8 mouse cellular contexts compared by ENCODE assay signal in the genomic region with DNA sequence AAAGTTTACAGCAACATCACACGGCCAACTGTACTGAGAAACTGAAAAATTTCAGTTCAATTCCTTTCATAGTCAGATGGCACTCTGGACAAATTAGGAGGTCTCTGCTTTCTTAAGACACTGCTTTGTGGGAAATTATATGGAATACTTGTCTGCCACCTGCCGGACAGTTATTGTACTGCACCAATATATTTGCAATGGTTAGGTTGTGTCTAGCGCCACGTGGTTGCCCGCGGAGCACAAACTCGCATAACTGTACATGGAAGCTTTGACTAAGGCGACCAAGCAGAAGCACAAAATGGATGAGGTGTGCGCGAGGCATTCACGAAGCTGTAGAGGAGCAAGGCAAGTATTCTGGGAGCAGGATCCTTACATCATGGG. TPM values are rescaled to one million over a fixed set of nuclear protein-coding genes. Genes with fewer than 3 reads are reported as not detected.
DNase-seq lines count a peak whose midpoint lies in the region; ATAC-seq and TF ChIP-seq lines count a peak whose summit lies in the region.

No protein-coding gene starts in this region.

- peak overlapping the region; percentile 74; the same call in 1 of the 2 replicates for H3K27ac ChIP-seq in embryonic facial prominence, embryonic 13.5 days
- H3K27ac ChIP-seq in limb, embryonic 10.5 days, result peak overlapping the region; percentile 89
- no peak overlapping the region; the same call in 1 of the 2 replicates for H3K27ac ChIP-seq in midbrain, embryonic 13.5 days
- H3K27ac ChIP-seq in small intestine, adult 2 months (ENCODE audit: insufficient read depth, low read depth, low read length), result no peak overlapping the region

- no peaks in the 10 kb centered on the region for H3K9me3 ChIP-seq in embryonic facial prominence, embryonic 13.5 days
- no peaks in the 10 kb centered on the region; the same call in 1 of the 2 replicates for H3K9me3 ChIP-seq in limb, embryonic 10.5 days (replicated peaks)
- H3K9me3 ChIP-seq in midbrain, embryonic 13.5 days, result no peaks in the 10 kb centered on the region; the same call in 1 of the 2 replicates

- H3K4me2 ChIP-seq in embryonic facial prominence, embryonic 13.5 days, result peak overlapping the region; percentile 88
- peak overlapping the region; percentile 68 for H3K4me2 ChIP-seq in midbrain, embryonic 13.5 days (replicated peaks)

- 1% methylated on average over 11 of the region's 11 CpGs for WGBS in embryonic facial prominence, embryonic 13.5 days
- 1% methylated on average over 11 of the region's 11 CpGs for WGBS in limb, embryonic 10.5 days
- WGBS in midbrain, embryonic 13.5 days, result under 1% methylated on average over 11 of the region's 11 CpGs
- WGBS in small intestine, adult 2 months, result under 1% methylated on average over 11 of the region's 11 CpGs

- TF ChIP-seq CTCF in small intestine, adult 2 months (IDR thresholded peaks at IDR 0.05; ENCODE audit: extremely low read depth, insufficient read length, insufficient replicate concordance, low read depth, low read length), result peak; percentile 54; the same call in 1 of the 2 replicates

- TF ChIP-seq POLR2A in small intestine, adult 2 months (IDR thresholded peaks at IDR 0.05; ENCODE audit: low read depth, low read length), result no peak

- ATAC-seq in embryonic facial prominence, embryonic 13.5 days (ENCODE audit: insufficient number of reproducible peaks, insufficient read depth, low FRiP score, low TSS enrichment, low read depth), result peak; percentile 65
- ATAC-seq in midbrain, embryonic 13.5 days, result peak; percentile 60

- H3K9ac ChIP-seq in embryonic facial prominence, embryonic 13.5 days, result peak overlapping the region; percentile 77
- peak overlapping the region; percentile 54 for H3K9ac ChIP-seq in midbrain, embryonic 13.5 days (replicated peaks)

- H3K4me3 ChIP-seq in embryonic facial prominence, embryonic 13.5 days, result peak overlapping the region; percentile 52
- peak overlapping the region; percentile 59 for H3K4me3 ChIP-seq in limb, embryonic 10.5 days
- peak overlapping the region; percentile 35 for H3K4me3 ChIP-seq in midbrain, embryonic 13.5 days (replicated peaks)
- peak overlapping the region; percentile 31 for H3K4me3 ChIP-seq in small intestine, adult 2 months (ENCODE audit: low read depth, low read length)

- no peaks in the 10 kb centered on the region for H3K27me3 ChIP-seq in embryonic facial prominence, embryonic 13.5 days
- H3K27me3 ChIP-seq in limb, embryonic 10.5 days (ENCODE audit: low read depth, poor library complexity, severe bottlenecking), result no peaks in the 10 kb centered on the region
- H3K27me3 ChIP-seq in midbrain, embryonic 13.5 days, result no peaks in the 10 kb centered on the region
- H3K27me3 ChIP-seq in small intestine, adult 2 months (ENCODE audit: control insufficient read depth, insufficient read depth, low read length), result peaks cover 8% of the 10 kb centered on the region

- H3K36me3 ChIP-seq in embryonic facial prominence, embryonic 13.5 days, result no peaks in the 10 kb centered on the region
- H3K36me3 ChIP-seq in limb, embryonic 10.5 days, result 0 out of 2 replicates have a peak, but pooled peaks cover 10% of the 10 kb centered on the region
- no peaks in the 10 kb centered on the region for H3K36me3 ChIP-seq in midbrain, embryonic 13.5 days
- H3K36me3 ChIP-seq in small intestine, adult 2 months (ENCODE audit: control insufficient read depth, insufficient read depth, low read length), result no peaks in the 10 kb centered on the region

- peaks cover 26% of the 10 kb centered on the region for H3K4me1 ChIP-seq in embryonic facial prominence, embryonic 13.5 days
- peaks cover 23% of the 10 kb centered on the region for H3K4me1 ChIP-seq in limb, embryonic 10.5 days
- H3K4me1 ChIP-seq in midbrain, embryonic 13.5 days (replicated peaks), result peaks cover 18% of the 10 kb centered on the region
- H3K4me1 ChIP-seq in small intestine, adult 2 months (ENCODE audit: control insufficient read depth, insufficient read depth, insufficient read length, low read length), result peaks cover 3% of the 10 kb centered on the region

- peak; percentile 94 for DNase-seq in 3T3-L1 (ENCODE audit: low read depth, low spot score)
- peak; percentile 78 to 79 for DNase-seq in adrenal gland, postnatal 36 days
- peak; percentile 85 to 95 for DNase-seq in heart, adult 18-20 months
- DNase-seq in kidney, adult 18-20 months, result peak; percentile 87
- DNase-seq in limb, embryonic 10.5 days (ENCODE audit: low spot score), result peak; percentile 92

RNA-seq across cellular contexts. Expression of a gene that starts 57.7 kb away (rescaled TPM):
- total RNA-seq in adrenal gland, postnatal 36 days (2021), result 1 to 10 TPM; 1.1 to 1.7 TPM
- polyA plus RNA-seq in embryonic facial prominence, embryonic 13.5 days (2015; fragmentation: Nextera tagmentation; extraction: Ambion mirVana), result 7.7 and 9.9 TPM in 2 replicates
- total RNA-seq in heart, adult 18-20 months (2021), result 1 to 10 TPM in 1 of 2 experiments, under 1 TPM in 1; 0.45 to 4.2 TPM
- 18.9 and 19.4 TPM in 2 replicates for polyA plus RNA-seq in limb, embryonic 10.5 days (2016; fragmentation: Nextera tagmentation; extraction: Ambion mirVana)
- 4.5 and 5.0 TPM in 2 replicates for polyA plus RNA-seq in midbrain, embryonic 13.5 days (2015; fragmentation: Nextera tagmentation; extraction: Ambion mirVana)
- 11.1 and 21.3 TPM in 2 replicates for polyA plus RNA-seq in small intestine, adult 2 months (2012; rRNA removed)

RNA-seq across cellular contexts. Expression of a gene that starts 57.9 kb away (rescaled TPM):
- 100 to 1,000 TPM; 241 to 264 TPM for total RNA-seq in adrenal gland, postnatal 36 days (2021)
- 453 and 455 TPM in 2 replicates for polyA plus RNA-seq in embryonic facial prominence, embryonic 13.5 days (2015; fragmentation: Nextera tagmentation; extraction: Ambion mirVana)
- 100 to 1,000 TPM; 166 to 176 TPM for total RNA-seq in heart, adult 18-20 months (2021)
- 446 and 467 TPM in 2 replicates for polyA plus RNA-seq in limb, embryonic 10.5 days (2016; fragmentation: Nextera tagmentation; extraction: Ambion mirVana)
- 318 and 323 TPM in 2 replicates for polyA plus RNA-seq in midbrain, embryonic 13.5 days (2015; fragmentation: Nextera tagmentation; extraction: Ambion mirVana)
- polyA plus RNA-seq in small intestine, adult 2 months (2012; rRNA removed), result 135 and 169 TPM in 2 replicates

Comparison
In these comparisons a context has a peak if more than half of its experiments do, and no peak if none do; other contexts are left out.
1. H3K27ac ChIP-seq: peak in embryonic facial prominence, embryonic 13.5 days (single experiment) and limb, embryonic 10.5 days (single experiment); none in midbrain, embryonic 13.5 days (single experiment) and small intestine, adult 2 months (single experiment).
2. Peak in every context shown above with its lines, with median percentiles within 50 percentile points of each other: DNase-seq and H3K4me3 ChIP-seq.